Mouse (Mus musculus): ENCODE data around the gene Tmem204. TPM values are rescaled to one million over a fixed set of nuclear protein-coding genes. Genes with fewer than 3 reads are reported as not detected.

The Tmem204 gene
- polyA plus RNA-seq, 1 experiment from 2014 or later = 12.4 TPM

- Histone ChIP-seq H3K36me3 (replicated peaks; ENCODE audit: control insufficient read depth, insufficient read depth) (peaks cover 40% of the 10 kb centered on the region), H3K9me3 (ENCODE audit: control insufficient read depth, low read length) (no peaks in the 10 kb centered on the region), H3K9ac (peak overlapping the region; percentile 88), H3K27ac (peak overlapping the region; percentile 73), H3K4me2 (replicated peaks) (peak overlapping the region; percentile 91), H3K27me3 (ENCODE audit: control insufficient read depth, insufficient read depth, low read length) (no peaks in the 10 kb centered on the region), H3K4me1 (replicated peaks; ENCODE audit: control insufficient read depth, insufficient read depth, low read length) (peaks cover 16% of the 10 kb centered on the region), H3K4me3 (replicated peaks; ENCODE audit: low read length) (peak overlapping the region; percentile 94)
- WGBS = under 1% methylated on average over 74 of the region's 81 CpGs
- DNase-seq (ENCODE audit: low spot score) = no peak
- ATAC-seq (ENCODE audit: low FRiP score) = no peak
These were observed 69.5 kb downstream of the Tmem204 start for GRCm38 (mm10) chr17:25013606-25014501.

Other genes starting within 250 kb of the Tmem204 start
- gene Hagh, start 243.4 kb downstream of the Tmem204 start, polyA plus RNA-seq (2014; fragmentation: Nextera tagmentation; extraction: Ambion mirVana) = 71.5 and 73.0 TPM in 2 replicates
- gene Fahd1, start 233.2 kb downstream of the Tmem204 start, polyA plus RNA-seq (2014; fragmentation: Nextera tagmentation; extraction: Ambion mirVana) = 22.4 and 23.3 TPM in 2 replicates
- gene Igfals, start 217.6 kb downstream of the Tmem204 start, polyA plus RNA-seq (2014; fragmentation: Nextera tagmentation; extraction: Ambion mirVana) = 0.09 TPM in 1 of 2 replicates, not detected in the other
- gene Nubp2, start 197.2 kb downstream of the Tmem204 start, polyA plus RNA-seq (2014; fragmentation: Nextera tagmentation; extraction: Ambion mirVana) = 67.4 and 72.8 TPM in 2 replicates
- 75.0 and 82.0 TPM in 2 replicates for gene Spsb3, start 196.9 kb downstream of the Tmem204 start, polyA plus RNA-seq (2014; fragmentation: Nextera tagmentation; extraction: Ambion mirVana)
- 22.7 and 23.7 TPM in 2 replicates for gene Eme2, start 188.5 kb downstream of the Tmem204 start, polyA plus RNA-seq (2014; fragmentation: Nextera tagmentation; extraction: Ambion mirVana)
- 72.9 and 82.6 TPM in 2 replicates for gene Mrps34, start 188.5 kb downstream of the Tmem204 start, polyA plus RNA-seq (2014; fragmentation: Nextera tagmentation; extraction: Ambion mirVana)
- gene Nme3, start 187.1 kb downstream of the Tmem204 start, polyA plus RNA-seq (2014; fragmentation: Nextera tagmentation; extraction: Ambion mirVana) = 85.6 and 95.8 TPM in 2 replicates
- 86.0 and 90.1 TPM in 2 replicates for gene Mapk8ip3, start 146.6 kb downstream of the Tmem204 start, polyA plus RNA-seq (2014; fragmentation: Nextera tagmentation; extraction: Ambion mirVana)
- 58.2 and 60.6 TPM in 2 replicates for gene Jpt2, start 122.9 kb downstream of the Tmem204 start, polyA plus RNA-seq (2014; fragmentation: Nextera tagmentation; extraction: Ambion mirVana)
- 8.0 and 8.1 TPM in 2 replicates for gene Cramp1l, start 67.8 kb downstream of the Tmem204 start, polyA plus RNA-seq (2014; fragmentation: Nextera tagmentation; extraction: Ambion mirVana)
- gene Ift140, start 67.5 kb downstream of the Tmem204 start, polyA plus RNA-seq (2014; fragmentation: Nextera tagmentation; extraction: Ambion mirVana) = 15.9 and 20.9 TPM in 2 replicates
- 39.8 and 41.7 TPM in 2 replicates for gene Telo2, start 32.4 kb upstream of the Tmem204 start, polyA plus RNA-seq (2014; fragmentation: Nextera tagmentation; extraction: Ambion mirVana)
- gene Ptx4, start 37.2 kb upstream of the Tmem204 start, polyA plus RNA-seq (2014; fragmentation: Nextera tagmentation; extraction: Ambion mirVana) = not detected in 2 replicates
- gene Clcn7, start 49.8 kb upstream of the Tmem204 start, polyA plus RNA-seq (2014; fragmentation: Nextera tagmentation; extraction: Ambion mirVana) = 28.1 and 29.4 TPM in 2 replicates
- not detected in 2 replicates for gene Ccdc154, start 78.9 kb upstream of the Tmem204 start, polyA plus RNA-seq (2014; fragmentation: Nextera tagmentation; extraction: Ambion mirVana)
- gene Gm38655, start 91.9 kb upstream of the Tmem204 start, polyA plus RNA-seq (2014; fragmentation: Nextera tagmentation; extraction: Ambion mirVana) = not detected in 2 replicates
- gene BC003965, start 101.0 kb upstream of the Tmem204 start, polyA plus RNA-seq (2014; fragmentation: Nextera tagmentation; extraction: Ambion mirVana) = 30.3 and 31.5 TPM in 2 replicates
- gene Unkl, start 104.8 kb upstream of the Tmem204 start, polyA plus RNA-seq (2014; fragmentation: Nextera tagmentation; extraction: Ambion mirVana) = 9.4 and 9.9 TPM in 2 replicates
- 90.5 and 91.1 TPM in 2 replicates for gene Gnptg, start 156.5 kb upstream of the Tmem204 start, polyA plus RNA-seq (2014; fragmentation: Nextera tagmentation; extraction: Ambion mirVana)
- 52.1 and 53.4 TPM in 2 replicates for gene Tsr3, start 156.6 kb upstream of the Tmem204 start, polyA plus RNA-seq (2014; fragmentation: Nextera tagmentation; extraction: Ambion mirVana)
- 10.8 and 15.9 TPM in 2 replicates for gene Baiap3, start 172.8 kb upstream of the Tmem204 start, polyA plus RNA-seq (2014; fragmentation: Nextera tagmentation; extraction: Ambion mirVana)
- gene Ube2i, start 191.0 kb upstream of the Tmem204 start, polyA plus RNA-seq (2014; fragmentation: Nextera tagmentation; extraction: Ambion mirVana) = 430 and 441 TPM in 2 replicates
- gene Prss34, start 214.8 kb upstream of the Tmem204 start, polyA plus RNA-seq (2014; fragmentation: Nextera tagmentation; extraction: Ambion mirVana) = not detected in 2 replicates
- gene Prss28, start 225.1 kb upstream of the Tmem204 start, polyA plus RNA-seq (2014; fragmentation: Nextera tagmentation; extraction: Ambion mirVana) = not detected in 2 replicates
- not detected in 2 replicates for gene Prss29, start 235.1 kb upstream of the Tmem204 start, polyA plus RNA-seq (2014; fragmentation: Nextera tagmentation; extraction: Ambion mirVana)

All from hindbrain, embryonic 14.5 days (tissue).